Mouse (Mus musculus) embryonic stem cell, embryonic (primary cell): ENCODE results near the gene Card10.

Source experiments
- CTCF ChIA-PET, 4 experiments: fragments of 300-600 bp in 2 of 4; fragments of 350-600 bp in 2 of 4; sonication (Branson Sonifier 250); formaldehyde crosslinking; loops; one replicate each; lab custom pipeline; 2022; ENCODE audit warnings: inconsistent platforms in 2 of 4; lab: Charles Lee
- POLR2A ChIA-PET, 4 experiments: fragments of 300-600 bp in 2 of 4; fragments of 350-600 bp in 2 of 4; sonication (Branson Sonifier 250); formaldehyde crosslinking; loops; one replicate each; lab custom pipeline; 2022; ENCODE audit warnings: antibody characterized with exemption in 4 of 4, inconsistent platforms in 1 of 4; lab: Charles Lee

Card10 gene

GRCm38 (mm10) chr15:78773290-78773729 lies 29.5 kb downstream of the Card10 start, which contains the start of gene Mfng:
Gene Mfng (minus strand): TSS chr15:78773475.
- POLR2A ChIA-PET = interaction anchor here in 3 of 4 experiments (0.6 to 2.9 kb wide), 15 partner anchors 9 to 887 kb away, joined by 3 to 14 read pairs (median 4); partner anchors contain the start of genes Card10 (in 1 of the 3), Mpst (in 1 of the 3) and Tst (in 1 of the 3)
- CTCF ChIA-PET = interaction anchor here (0.5 to 1.6 kb wide), 14 partner anchors 9 to 569 kb away, joined by 3 to 6 read pairs (median 3); partner anchors contain the start of gene Pdxp (in 1 of the 4)

DNA sequence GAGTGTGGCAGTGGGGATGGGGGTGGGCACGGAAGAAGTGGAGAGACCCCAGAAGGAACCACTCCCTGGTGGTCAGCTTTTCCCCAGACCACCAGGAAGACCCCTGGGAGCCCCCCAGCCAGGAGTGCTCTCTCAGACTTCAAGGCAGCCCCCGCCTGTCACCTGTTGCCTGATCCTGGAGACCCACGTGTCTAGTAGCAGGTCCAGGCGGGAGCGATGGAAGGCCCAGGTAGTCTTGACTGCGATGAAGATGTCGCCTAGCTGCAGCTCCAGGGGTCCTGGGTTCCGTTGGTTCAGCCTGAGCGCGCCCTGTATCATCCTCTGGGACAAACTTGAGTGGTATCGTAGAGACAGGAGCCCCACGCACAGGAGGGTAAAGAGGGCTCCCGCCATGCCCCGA lies 30.0 kb downstream of the Card10 start:
- POLR2A ChIA-PET = interaction anchor here (0.6 to 2.9 kb wide), 16 partner anchors 8 to 887 kb away, joined by 3 to 14 read pairs (median 4); partner anchors contain the start of genes Card10 (in 1 of the 4), Cyth4 (in 1 of the 4), Mpst (in 1 of the 4) and Tst (in 1 of the 4)
- CTCF ChIA-PET = interaction anchor here (0.5 to 1.6 kb wide), 13 partner anchors 8 to 569 kb away, joined by 3 to 6 read pairs (median 3); partner anchors contain the start of gene Pdxp (in 1 of the 4)

- CTCF ChIA-PET = interaction anchor here in 3 of 4 experiments (0.5 to 1.6 kb wide), 4 partner anchors 92 to 532 kb away, joined by 3 to 5 read pairs (median 3); no protein-coding TSS in a partner anchor
- POLR2A ChIA-PET = interaction anchor here in 3 of 4 experiments (0.5 to 2.9 kb wide), 12 partner anchors 8 to 366 kb away, joined by 3 to 14 read pairs (median 3); partner anchors contain the start of genes Cyth4 (in 1 of the 3), Mpst (in 1 of the 3) and Tst (in 1 of the 3)
Measured at GRCm38 (mm10) chr15:78772368-78772763, 30.5 kb downstream of the Card10 start.

DNA sequence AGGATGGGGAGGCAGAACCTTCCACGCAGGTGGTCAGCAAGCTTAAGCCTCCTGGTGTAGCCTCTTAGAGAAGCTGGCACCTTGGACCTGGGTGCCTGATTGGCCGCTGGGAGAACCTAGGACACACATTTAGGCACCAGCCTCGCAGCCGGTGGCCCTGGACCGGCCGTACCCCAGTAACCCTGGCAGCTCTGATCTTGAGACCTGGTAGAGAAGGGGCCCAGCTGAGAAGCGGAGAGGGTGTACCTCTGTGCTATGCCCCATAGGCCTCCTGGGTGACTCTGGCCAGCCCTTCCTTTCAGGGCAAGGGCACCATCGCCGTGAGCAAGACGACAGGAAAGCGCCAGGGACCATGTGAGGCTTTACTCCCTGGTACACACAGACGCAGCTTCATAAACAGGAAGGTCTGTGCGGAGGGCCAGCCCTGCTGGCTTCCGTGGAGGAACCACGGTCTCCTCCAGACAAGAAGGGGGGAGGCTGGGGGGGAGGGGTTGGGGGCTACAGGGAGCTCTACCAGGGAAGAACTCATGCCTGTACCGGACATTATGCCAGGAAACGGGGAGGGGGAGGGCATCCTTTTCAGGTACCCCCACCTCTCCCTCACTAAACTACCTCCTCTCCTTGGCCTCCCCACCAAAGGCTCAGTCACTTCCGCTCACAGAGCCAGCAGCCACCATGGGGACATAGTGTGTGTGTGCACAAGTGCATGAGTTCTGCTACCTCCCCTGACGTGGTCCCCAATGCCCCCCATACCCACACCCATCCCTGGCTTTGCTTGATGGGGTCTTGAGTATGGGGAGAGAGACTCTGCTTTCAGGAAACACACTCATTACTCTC lies 31.1 kb downstream of the Card10 start:
- ChIA-PET CTCF (interaction anchor here in 2 of 4 experiments (0.6 kb wide), 3 partner anchors 152 to 663 kb away, joined by 3 read pairs; no protein-coding TSS in a partner anchor), POLR2A (interaction anchor here in 3 of 4 experiments (0.5 to 2.9 kb wide), 12 partner anchors 8 to 366 kb away, joined by 3 to 14 read pairs (median 3); partner anchors contain the start of genes Cyth4 (in 1 of the 3), Mpst (in 1 of the 3) and Tst (in 1 of the 3))

DNA sequence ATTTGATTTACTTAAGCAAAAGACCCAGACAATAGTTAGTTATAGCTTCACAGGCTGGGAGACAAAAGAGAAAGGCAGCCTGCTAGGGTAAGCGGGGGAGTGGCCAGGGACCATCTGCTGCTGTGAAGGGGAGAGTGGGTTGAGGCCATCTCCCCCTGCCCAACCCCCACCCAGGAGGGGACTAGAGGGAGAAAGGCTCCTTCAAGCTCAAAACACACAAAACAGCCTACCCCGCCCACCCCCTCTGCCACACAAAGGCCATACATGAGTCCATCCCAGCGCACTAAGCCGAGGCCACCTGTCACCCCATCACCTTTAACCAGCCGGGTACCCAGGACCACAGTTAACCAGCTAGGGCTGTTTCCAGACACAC lies 31.9 kb downstream of the Card10 start:
- CTCF ChIA-PET = interaction anchor here in 3 of 4 experiments (0.6 to 1.6 kb wide), 4 partner anchors 8 to 151 kb away, joined by 3 to 4 read pairs (median 3); no protein-coding TSS in a partner anchor
- POLR2A ChIA-PET = interaction anchor here in 2 of 4 experiments (0.6 to 2.9 kb wide), 8 partner anchors 7 to 190 kb away, joined by 3 to 14 read pairs (median 3); no protein-coding TSS in a partner anchor

DNA sequence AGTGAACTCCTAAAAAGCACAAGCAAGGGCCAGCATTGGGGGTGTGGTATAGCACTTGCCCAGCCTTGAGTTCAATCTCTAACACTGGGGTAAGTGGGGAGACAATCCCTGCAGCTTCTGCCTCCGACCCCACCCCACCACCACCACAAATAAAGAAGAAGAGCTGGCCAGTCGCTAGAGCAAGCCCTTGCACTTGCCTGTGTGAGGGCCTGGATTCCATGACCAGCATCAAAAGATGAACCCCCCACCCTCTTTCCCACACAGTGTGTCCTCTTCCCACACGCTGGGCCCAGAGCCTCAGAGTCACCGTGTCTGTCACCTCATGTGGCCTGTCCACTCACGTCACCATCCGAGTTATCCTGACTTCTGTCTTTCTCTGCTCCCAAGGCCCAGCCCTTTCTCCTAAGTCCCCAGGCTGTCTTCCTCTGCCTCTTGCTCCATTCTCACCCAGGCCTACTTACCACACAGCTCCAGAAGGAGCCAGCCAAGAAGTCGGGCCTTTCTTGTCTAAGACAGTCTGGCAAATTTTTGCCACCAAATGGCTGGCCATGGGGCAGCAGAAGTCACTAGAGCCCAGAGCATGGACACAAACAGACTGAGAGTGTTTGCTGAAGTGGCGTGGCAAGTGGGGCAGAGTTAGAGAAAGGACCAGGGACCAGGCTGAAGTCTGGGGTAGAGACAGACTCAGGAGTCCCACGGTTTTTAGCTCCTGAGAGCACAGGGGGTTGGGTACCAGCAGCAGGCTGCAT lies 32.4 kb downstream of the Card10 start:
- CTCF ChIA-PET = interaction anchor here in 3 of 4 experiments (0.8 to 1.6 kb wide), 5 partner anchors 7 to 17 kb away, joined by 3 to 4 read pairs (median 3); no protein-coding TSS in a partner anchor
- POLR2A ChIA-PET = interaction anchor here in 2 of 4 experiments (0.6 to 1.3 kb wide), 6 partner anchors 9 to 190 kb away, joined by 3 read pairs; no protein-coding TSS in a partner anchor

DNA sequence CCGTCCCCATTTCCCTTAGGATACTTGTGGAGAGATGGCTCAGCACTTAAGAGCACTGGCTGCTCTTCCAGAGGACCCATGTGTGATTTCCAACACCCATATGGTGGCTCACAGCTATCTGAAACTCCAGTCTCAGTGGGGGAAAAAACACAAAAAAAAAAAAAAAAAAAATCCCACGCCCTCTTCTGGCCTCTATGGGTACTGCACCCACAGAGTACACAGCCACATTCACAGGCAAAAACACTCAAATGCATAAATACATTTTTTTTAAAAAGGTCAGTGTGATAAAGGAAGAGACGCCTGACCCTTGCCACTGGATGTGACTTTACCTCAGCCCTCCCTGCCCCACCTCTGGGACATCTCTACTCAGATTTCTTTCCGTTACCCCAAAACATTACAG lies 33.8 kb downstream of the Card10 start:
- POLR2A ChIA-PET = interaction anchor here in 3 of 4 experiments (0.6 to 1.2 kb wide), 4 partner anchors 10 to 440 kb away, joined by 3 to 4 read pairs (median 4); no protein-coding TSS in a partner anchor
- CTCF ChIA-PET = interaction anchor here (0.6 to 1.6 kb wide), 10 partner anchors 12 to 282 kb away, joined by 3 to 7 read pairs (median 4); no protein-coding TSS in a partner anchor

DNA sequence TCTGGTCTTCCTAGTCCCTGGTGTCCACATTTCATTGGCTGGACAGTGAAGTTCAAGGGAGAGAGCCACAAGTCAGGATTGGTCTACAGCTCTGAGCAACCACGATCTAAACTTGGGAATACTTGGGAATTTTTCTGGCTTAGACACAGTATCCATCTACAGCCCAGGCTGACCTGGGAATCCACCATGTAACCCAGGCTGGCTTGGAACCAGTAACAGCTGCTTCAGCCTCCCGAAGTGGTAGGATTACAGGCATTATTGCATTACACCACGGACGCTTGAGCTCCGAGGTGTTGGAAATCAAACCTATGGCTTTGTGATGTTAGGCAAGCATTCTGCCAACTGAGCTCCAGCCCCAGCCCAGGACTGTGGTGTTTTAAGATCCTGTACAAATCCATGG lies 39.1 kb downstream of the Card10 start:
- CTCF ChIA-PET = interaction anchor here in 3 of 4 experiments (0.5 to 1.8 kb wide), 10 partner anchors 10 to 1023 kb away, joined by 3 to 10 read pairs (median 3); partner anchors contain the start of gene Mfng (in 2 of the 3)
- POLR2A ChIA-PET = interaction anchor here in 2 of 4 experiments (0.5 to 3.8 kb wide), 11 partner anchors 9 to 118 kb away, joined by 3 to 16 read pairs (median 4); partner anchors contain the start of gene Mfng (in 2 of the 2)

GRCm38 (mm10) chr15:78763210-78763609 lies 39.6 kb downstream of the Card10 start:
- CTCF ChIA-PET = interaction anchor here (0.5 to 3.1 kb wide), 9 partner anchors 10 to 1022 kb away, joined by 3 to 10 read pairs (median 4); partner anchors contain the start of gene Mfng (in 1 of the 4)

DNA sequence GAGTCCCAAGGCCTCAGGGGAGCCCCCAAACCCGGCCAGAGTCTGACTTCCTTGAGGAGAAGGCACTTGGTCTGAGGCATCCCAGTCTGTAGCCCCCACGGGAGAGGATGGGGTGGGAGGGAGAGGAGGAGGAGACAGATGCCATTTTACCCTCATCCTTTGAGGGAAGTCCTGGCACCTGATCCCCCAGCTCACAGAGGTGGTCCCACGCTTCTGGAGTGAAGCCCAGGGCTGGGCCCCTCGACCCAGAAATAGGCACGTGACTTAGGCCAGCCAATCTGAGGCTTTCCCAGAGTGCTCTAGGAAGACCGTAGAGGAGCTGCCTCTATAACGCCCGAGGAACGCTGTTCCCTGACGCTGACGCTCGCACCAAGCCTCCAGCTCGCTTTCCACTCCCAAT lies 41.7 kb downstream of the Card10 start:
- ChIA-PET POLR2A (interaction anchor here in 3 of 4 experiments (0.6 to 1.5 kb wide), 5 partner anchors 10 to 46 kb away, joined by 3 to 4 read pairs (median 3); partner anchors contain the start of gene Mfng (in 1 of the 3)), CTCF (interaction anchor here in 3 of 4 experiments (0.8 to 3.1 kb wide), 4 partner anchors 18 to 166 kb away, joined by 3 to 7 read pairs (median 4); no protein-coding TSS in a partner anchor)

More at GRCm38 (mm10) chr15:78763210-78763609, 39.6 kb downstream of the Card10 start:
- POLR2A ChIA-PET = interaction anchor here in 2 of 4 experiments (0.5 to 3.8 kb wide), 9 partner anchors 9 to 585 kb away, joined by 3 to 16 read pairs (median 4); partner anchors contain the start of gene Mfng (in 2 of the 2)

DNA sequence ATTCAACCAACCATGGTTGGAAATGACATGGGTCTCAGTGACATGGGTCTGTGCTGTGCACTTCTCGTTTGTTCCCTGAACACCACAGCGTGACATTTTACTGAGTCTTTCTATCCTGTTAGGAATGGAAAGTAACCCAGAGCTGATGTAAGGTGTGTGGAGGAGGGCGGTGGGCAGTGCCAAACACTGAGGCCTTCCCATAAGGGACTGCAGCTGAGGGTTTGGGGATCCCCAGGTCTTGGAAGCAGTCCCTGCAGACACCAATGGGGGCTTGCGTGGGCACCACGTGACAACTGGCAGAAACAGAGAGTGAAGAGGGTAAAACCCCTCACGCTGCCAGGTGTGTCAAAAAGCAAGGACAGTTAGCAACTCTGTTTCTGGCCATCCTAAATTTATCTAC lies 44.7 kb downstream of the Card10 start:
- CTCF ChIA-PET = no interaction called here
- POLR2A ChIA-PET = interaction anchor here in 1 of 4 experiments (0.6 kb wide), 1 partner anchor 122 kb away, joined by 3 read pairs; no protein-coding TSS in a partner anchor

GRCm38 (mm10) chr15:78755966-78756725 lies 46.7 kb downstream of the Card10 start:
- POLR2A ChIA-PET = interaction anchor here in 2 of 4 experiments (1.0 to 3.4 kb wide), 3 partner anchors 8 to 17 kb away, joined by 3 to 16 read pairs (median 6); partner anchors contain the start of gene Mfng (in 1 of the 2)
- CTCF ChIA-PET = interaction anchor here in 1 of 4 experiments (0.6 to 1.7 kb wide), 4 partner anchors 12 to 36 kb away, joined by 3 to 5 read pairs (median 4); no protein-coding TSS in a partner anchor

GRCm38 (mm10) chr15:78755226-78755625 lies 47.6 kb downstream of the Card10 start:
- ChIA-PET CTCF (interaction anchor here in 3 of 4 experiments (0.6 to 1.7 kb wide), 5 partner anchors 11 to 307 kb away, joined by 3 to 4 read pairs (median 3); no protein-coding TSS in a partner anchor), POLR2A (interaction anchor here in 2 of 4 experiments (1.3 to 3.4 kb wide), 2 partner anchors 9 kb away, joined by 3 to 16 read pairs; no protein-coding TSS in a partner anchor)

- POLR2A ChIA-PET = interaction anchor here in 2 of 4 experiments (0.6 to 3.4 kb wide), 5 partner anchors 10 to 1440 kb away, joined by 3 to 16 read pairs (median 3); no protein-coding TSS in a partner anchor
- CTCF ChIA-PET = interaction anchor here (0.7 to 1.6 kb wide), 6 partner anchors 10 to 132 kb away, joined by 3 read pairs; no protein-coding TSS in a partner anchor
Measured at GRCm38 (mm10) chr15:78754144-78754543, 48.7 kb downstream of the Card10 start.

GRCm38 (mm10) chr15:78752991-78753390 lies 49.9 kb downstream of the Card10 start:
- POLR2A ChIA-PET = interaction anchor here in 3 of 4 experiments (0.5 to 3.4 kb wide), 3 partner anchors 11 to 161 kb away, joined by 3 to 16 read pairs (median 5); no protein-coding TSS in a partner anchor
- CTCF ChIA-PET = interaction anchor here in 2 of 4 experiments (1.2 to 1.6 kb wide), 2 partner anchors 11 to 130 kb away, joined by 3 read pairs; no protein-coding TSS in a partner anchor
